Mouse (Mus musculus) megakaryocyte, embryonic 14.5 days (primary cell): Measurements from ENCODE around the gene Bcl11b. TPM values are rescaled to one million over a fixed set of nuclear protein-coding genes. Genes with fewer than 3 reads are reported as not detected.

Experiments
- H3K27me3 ChIP-seq: replicated peaks from 2 replicates; pipeline ENCODE3; 2012; ENCODE audit warnings: inconsistent platforms
- H3K36me3 ChIP-seq: replicated peaks from 2 replicates; pipeline ENCODE3; 2012; ENCODE audit warnings: low read length, inconsistent platforms, mixed read lengths
- H3K4me1 ChIP-seq: 2 replicates; pipeline ENCODE4 v1.6.1; 2012; ENCODE audit warnings: inconsistent platforms
- H3K4me3 ChIP-seq: replicated peaks from 2 replicates; pipeline ENCODE3; 2012; ENCODE audit warnings: moderate library complexity, mild to moderate bottlenecking, inconsistent platforms
- H3K9me3 ChIP-seq: 2 replicates; pipeline ENCODE4 v1.6.1; 2012; ENCODE audit warnings: inconsistent platforms
- FLI1 ChIP-seq: IDR thresholded peaks from 2 replicates; pipeline ENCODE4 v1.6.1; 2012; ENCODE audit warnings: low read length, inconsistent platforms, mixed read lengths
- GATA1 ChIP-seq: IDR thresholded peaks from 3 replicates; pipeline ENCODE4 v1.6.1; 2012; ENCODE audit warnings: mixed read lengths, low read length, inconsistent platforms, borderline replicate concordance
- polyA plus RNA-seq: library from polyadenylated mRNA; stranded (reverse); fragments of >175 nt; gene quantifications from 2 replicates; pipeline ENCODE4 v1.2.3, GENCODE M21; 2012; ENCODE audit warnings: low replicate concordance; ENCODE audit not compliant: insufficient read depth

Bcl11b gene
- polyA plus RNA-seq: 0.07 and 0.66 TPM in 2 replicates

GRCm38 (mm10) chr12:108003483-108003882 is at the start of gene Bcl11b:
Gene Bcl11b, minus strand, starts transcription at chr12:108003602.
- Histone ChIP-seq H3K9me3 (no peaks in the 10 kb centered on the region), H3K27me3 (peaks cover 90% of the 10 kb centered on the region), H3K4me1 (peaks cover 21% of the 10 kb centered on the region)

GRCm38 (mm10) chr12:108050996-108051395 is 47.6 kb upstream of the Bcl11b start:
- no peaks in the 10 kb centered on the region for H3K36me3 ChIP-seq
- H3K27me3 ChIP-seq: peaks cover 17% of the 10 kb centered on the region
- no peaks in the 10 kb centered on the region for H3K4me1 ChIP-seq
- TF ChIP-seq GATA1 (no peak), FLI1 (no peak)
- peaks cover under 1% of the 10 kb centered on the region; the same call in 1 of the 2 replicates for H3K9me3 ChIP-seq
- H3K4me3 ChIP-seq: no peak overlapping the region

More at GRCm38 (mm10) chr12:108003483-108003882, at the start of gene Bcl11b:
- TF ChIP-seq GATA1 (no peak), FLI1 (no peak)
- H3K4me3 ChIP-seq: peak within 1 kb of the TSS; percentile 80
- no peaks in the 10 kb centered on the region for H3K36me3 ChIP-seq

GRCm38 (mm10) chr12:108049625-108050024 is 46.2 kb upstream of the Bcl11b start:
- no peaks in the 10 kb centered on the region for H3K36me3 ChIP-seq
- no peaks in the 10 kb centered on the region for H3K9me3 ChIP-seq
- TF ChIP-seq GATA1 (no peak), FLI1 (no peak)
- peaks cover 18% of the 10 kb centered on the region for H3K27me3 ChIP-seq
- H3K4me1 ChIP-seq: no peaks in the 10 kb centered on the region
- H3K4me3 ChIP-seq: no peak overlapping the region

- peaks cover 4% of the 10 kb centered on the region for H3K4me1 ChIP-seq
- no peaks in the 10 kb centered on the region for H3K36me3 ChIP-seq
- TF ChIP-seq GATA1: no peak
- TF ChIP-seq FLI1: no peak
- peaks cover 35% of the 10 kb centered on the region for H3K27me3 ChIP-seq
- no peaks in the 10 kb centered on the region for H3K9me3 ChIP-seq
- no peak overlapping the region for H3K4me3 ChIP-seq
Observed at GRCm38 (mm10) chr12:108042239-108042571, 38.8 kb upstream of the Bcl11b start.

DNA sequence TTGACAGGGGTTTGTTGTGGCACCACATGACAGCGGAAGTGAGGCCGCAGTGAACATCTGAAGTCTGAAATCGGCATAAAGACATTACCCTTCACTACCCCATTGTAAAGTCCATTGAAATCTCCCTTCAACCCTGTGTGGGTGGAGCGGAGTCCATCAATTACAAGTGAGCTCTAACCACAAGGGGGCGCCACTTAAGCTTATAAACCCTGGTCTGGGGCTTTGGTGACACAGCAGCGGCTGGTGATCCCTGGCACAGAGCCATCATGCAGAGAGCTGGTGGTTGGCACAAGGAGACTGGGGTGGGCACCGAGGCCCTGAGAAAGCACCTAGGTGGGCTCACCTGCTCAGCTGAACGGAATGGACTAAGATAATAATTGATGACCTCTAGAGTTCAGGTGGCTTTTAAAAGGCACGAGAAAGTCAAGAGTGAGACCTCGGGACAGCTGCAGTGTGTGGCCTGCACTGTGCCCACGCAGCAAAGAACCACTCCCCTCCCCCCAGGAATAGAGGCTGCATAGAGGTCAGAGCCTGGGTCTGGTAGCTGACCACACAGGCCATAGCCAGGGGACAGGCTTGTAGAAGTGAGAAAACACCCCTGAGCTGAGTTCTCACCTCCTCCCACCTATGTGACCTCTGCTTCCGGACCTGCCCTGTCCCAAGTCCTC is 38.3 kb upstream of the Bcl11b start:
- Histone ChIP-seq H3K9me3 (no peaks in the 10 kb centered on the region), H3K4me1 (peaks cover 4% of the 10 kb centered on the region), H3K36me3 (no peaks in the 10 kb centered on the region), H3K4me3 (no peak overlapping the region), H3K27me3 (peaks cover 35% of the 10 kb centered on the region)
- TF ChIP-seq GATA1 (no peak), FLI1 (no peak)

DNA sequence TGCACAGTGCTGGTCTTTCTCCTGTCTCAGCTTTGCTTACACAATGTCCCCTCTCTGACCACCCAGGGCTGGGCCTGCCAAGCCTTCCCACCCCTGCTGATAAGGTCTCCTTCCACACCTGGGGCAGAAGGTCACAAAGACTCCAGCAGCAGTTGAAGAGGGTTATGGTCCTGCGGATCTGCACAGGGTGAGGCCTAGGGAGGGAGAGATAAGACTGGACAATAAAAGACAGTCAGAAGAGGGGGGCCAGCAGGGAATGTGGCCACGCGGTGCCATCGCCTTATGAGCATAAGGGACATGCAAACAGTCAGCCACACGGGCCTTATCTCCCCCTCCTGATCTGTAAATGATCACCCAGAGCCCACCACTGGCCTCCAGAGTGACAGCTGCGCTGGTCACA is 34.0 kb upstream of the Bcl11b start:
- H3K36me3 ChIP-seq: no peaks in the 10 kb centered on the region
- no peak overlapping the region for H3K4me3 ChIP-seq
- TF ChIP-seq FLI1 (no peak), GATA1 (no peak)
- H3K27me3 ChIP-seq: peaks cover 16% of the 10 kb centered on the region
- H3K9me3 ChIP-seq: peaks cover under 1% of the 10 kb centered on the region
- peaks cover 4% of the 10 kb centered on the region for H3K4me1 ChIP-seq

DNA sequence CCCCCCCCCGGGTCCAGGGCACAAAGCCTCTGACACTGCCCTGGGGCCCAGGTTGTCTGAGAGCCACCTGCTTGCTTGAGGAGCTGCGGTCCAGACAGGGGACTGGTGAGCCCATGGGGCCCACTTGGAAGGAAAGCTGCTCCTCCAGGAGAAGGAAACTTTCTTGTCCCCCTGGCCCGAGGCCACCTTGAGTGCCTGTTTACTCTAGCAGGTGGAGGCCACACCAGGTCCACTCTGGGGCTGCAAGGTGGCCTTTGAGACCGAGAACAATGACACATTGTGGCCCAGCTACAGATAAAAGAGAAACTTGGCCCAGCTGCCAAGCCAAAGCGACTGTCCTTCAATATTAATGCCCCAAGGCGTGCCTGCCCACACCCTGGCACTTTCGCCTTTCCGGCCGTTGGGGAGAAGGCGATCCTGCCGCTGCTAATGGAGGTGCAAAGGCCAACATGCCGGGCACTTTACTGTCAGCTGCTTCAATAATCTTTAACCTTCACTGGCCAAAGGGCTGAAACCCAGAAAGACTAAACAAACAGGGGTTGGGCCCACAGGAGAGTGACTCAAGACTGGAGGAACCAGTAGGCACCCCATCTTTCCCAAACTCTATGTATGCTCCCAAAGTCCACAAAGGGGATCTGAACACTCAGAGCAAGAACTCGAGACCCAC is 32.1 kb upstream of the Bcl11b start:
- no peak for TF ChIP-seq GATA1
- no peak for TF ChIP-seq FLI1
- H3K27me3 ChIP-seq: peaks cover 11% of the 10 kb centered on the region
- H3K9me3 ChIP-seq: peaks cover 12% of the 10 kb centered on the region
- no peaks in the 10 kb centered on the region for H3K36me3 ChIP-seq
- H3K4me1 ChIP-seq: no peaks in the 10 kb centered on the region
- no peak overlapping the region for H3K4me3 ChIP-seq

DNA sequence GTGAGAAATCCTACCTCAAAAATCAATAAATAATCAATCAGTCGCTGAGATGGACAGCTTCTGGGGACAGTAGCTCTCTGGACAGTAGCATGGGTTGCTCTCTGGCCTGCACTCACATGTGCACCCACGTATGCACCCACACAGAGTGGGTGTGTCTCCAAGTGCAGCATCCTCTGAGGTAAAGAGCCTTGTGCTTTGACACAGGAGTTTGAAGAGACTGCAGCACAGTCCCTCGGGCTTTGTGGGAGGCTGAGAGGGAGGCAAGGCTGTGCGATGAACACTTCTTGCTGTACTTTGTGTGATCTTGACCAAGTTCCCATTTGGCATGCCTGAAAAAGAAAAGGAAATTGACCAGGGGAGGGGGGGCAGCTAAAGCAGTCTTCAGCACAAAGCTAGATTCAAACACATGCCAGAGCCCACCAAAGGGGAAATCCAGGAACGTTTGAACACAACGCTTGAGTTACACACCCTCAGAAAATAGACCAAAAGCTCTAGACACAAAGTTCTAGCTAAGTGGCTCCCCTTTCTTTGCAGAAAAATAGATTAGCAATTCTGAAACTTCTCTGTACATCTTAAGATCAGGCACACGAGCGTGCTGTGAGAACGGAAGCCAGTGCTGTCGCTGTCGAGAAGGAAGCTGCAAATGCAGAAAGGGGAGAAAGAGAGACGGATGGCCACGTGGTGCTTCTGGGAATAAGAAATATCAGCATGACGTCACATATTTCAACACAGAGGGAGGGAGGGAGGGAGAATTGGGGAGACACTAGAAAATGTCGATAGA is 19.6 kb upstream of the Bcl11b start:
- H3K4me1 ChIP-seq: no peaks in the 10 kb centered on the region
- H3K36me3 ChIP-seq: no peaks in the 10 kb centered on the region
- TF ChIP-seq GATA1 (no peak), FLI1 (no peak)
- no peak overlapping the region for H3K4me3 ChIP-seq
- H3K9me3 ChIP-seq: peaks cover 29% of the 10 kb centered on the region
- no peaks in the 10 kb centered on the region for H3K27me3 ChIP-seq

- Histone ChIP-seq H3K27me3 (peaks cover 30% of the 10 kb centered on the region), H3K9me3 (peaks cover 23% of the 10 kb centered on the region), H3K4me3 (no peak overlapping the region), H3K36me3 (no peaks in the 10 kb centered on the region), H3K4me1 (no peaks in the 10 kb centered on the region)
- no peak for TF ChIP-seq FLI1
- no peak for TF ChIP-seq GATA1
Observed at GRCm38 (mm10) chr12:108012003-108012402, 8.6 kb upstream of the Bcl11b start.
